Mouse (Mus musculus) midbrain, postnatal 0 days (tissue): ENCODE measurements around the gene Zfp607b. TPM values are rescaled to one million over a fixed set of nuclear protein-coding genes. Genes with fewer than 3 reads are reported as not detected.
A peak's percentile ranks its signal among the peaks of the same experiment; 100 is the strongest.

ENCODE experiments used
- ATAC-seq: fragments of 200-750 bp; cut with Nextera tagmentation; 2 replicates; pipeline ENCODE4 v1.8.0; 2017; ENCODE audit warnings: moderate number of reproducible peaks, mild to moderate bottlenecking, moderate TSS enrichment, moderate library complexity; ENCODE audit not compliant: low FRiP score
- DNase-seq: peaks from one replicate; pipeline ENCODE4 v3.0.0-alpha.2; 2015; ENCODE audit warnings: low spot score
- H3K27ac ChIP-seq: fragments of 300-500 bp; sonication (generic); 2 replicates; pipeline ENCODE4 v1.5.1; 2014; ENCODE audit warnings: low read depth, mild to moderate bottlenecking, low read length, mixed read lengths
- H3K27me3 ChIP-seq: fragments of 300-500 bp; sonication (generic); 2 replicates; pipeline ENCODE4 v1.6.1; 2014; ENCODE audit warnings: low read length, control low read depth, mixed read lengths; ENCODE audit not compliant: insufficient read depth
- H3K36me3 ChIP-seq: fragments of 300-500 bp; sonication (generic); 2 replicates; pipeline ENCODE4 v1.6.1; 2014; ENCODE audit warnings: low read length, control low read depth, mixed read lengths; ENCODE audit not compliant: insufficient read depth
- H3K4me1 ChIP-seq: fragments of 300-500 bp; sonication (generic); 2 replicates; pipeline ENCODE4 v1.6.1; 2014; ENCODE audit warnings: mild to moderate bottlenecking, control low read depth, antibody characterized with exemption, low read length, mixed read lengths; ENCODE audit not compliant: insufficient read depth
- H3K4me2 ChIP-seq: fragments of 300-500 bp; sonication (generic); 2 replicates; pipeline ENCODE4 v1.6.1; 2014; ENCODE audit warnings: low read depth, mild to moderate bottlenecking, low read length, mixed read lengths; ENCODE audit not compliant: poor library complexity, severe bottlenecking
- H3K4me3 ChIP-seq: fragments of 300-500 bp; sonication (generic); 2 replicates; pipeline ENCODE4 v1.5.1; 2014; ENCODE audit warnings: low read depth, mild to moderate bottlenecking, low read length, moderate library complexity
- H3K9ac ChIP-seq: fragments of 300-500 bp; sonication (generic); replicated peaks from 2 replicates; pipeline ENCODE4 v1.6.1; 2014; ENCODE audit warnings: mild to moderate bottlenecking, low read length, moderate library complexity, mixed read lengths; ENCODE audit not compliant: poor library complexity, severe bottlenecking
- H3K9me3 ChIP-seq: fragments of 300-500 bp; sonication (generic); 2 replicates; pipeline ENCODE4 v1.6.1; 2016; ENCODE audit warnings: low read length, control low read depth
- CTCF ChIP-seq: IDR thresholded peaks from 2 replicates; pipeline ENCODE4 v1.5.1; 2016; ENCODE audit warnings: antibody characterized with exemption, mild to moderate bottlenecking
- WGBS: fragments of 180-500 bp; shearing (Covaris S2); extraction: QIAGEN DNeasy Blood & Tissue Kit; methylation state at CpG from one replicate; pipeline ENCODE4 v1.1.7; 2014; 5-methylcytosine and 5-hydroxymethylcytosine counted together
- polyA plus RNA-seq: library from polyadenylated mRNA; unstranded; fragments of >200 nt; fragmentation: Nextera tagmentation; extraction: Ambion mirVana; gene quantifications from 2 replicates; pipeline ENCODE4 v1.2.1, GENCODE M21; 2015
- total RNA-seq: library from RNA; depleted of rRNA; stranded (reverse); fragments of >200 nt; gene quantifications from 2 replicates; pipeline ENCODE4 v1.2.3, GENCODE M21; 2014

The Zfp607b gene
- total and polyA plus RNA-seq, 2 experiments from 2014 or later, result 6.5 to 9.2 TPM

GRCm38 (mm10) chr7:27725566-27726538 lies 36.7 kb downstream of the Zfp607b start:
- H3K4me1 ChIP-seq, result no peaks in the 10 kb centered on the region
- no peaks in the 10 kb centered on the region for H3K36me3 ChIP-seq
- WGBS, result 39% methylated on average over 12 of the region's 12 CpGs
- ATAC-seq (peak; percentile 84), DNase-seq (peak; percentile 86)
- no peaks in the 10 kb centered on the region for H3K9me3 ChIP-seq
- 0 out of 2 replicates have a peak overlapping the region, but pooled peaks have one; percentile 42 for H3K9ac ChIP-seq
- H3K27ac ChIP-seq, result peak overlapping the region; percentile 68
- H3K27me3 ChIP-seq, result no peaks in the 10 kb centered on the region
- H3K4me3 ChIP-seq, result no peak overlapping the region
- TF ChIP-seq CTCF, result peak; percentile 82
- no peak overlapping the region; the same call in 1 of the 2 replicates for H3K4me2 ChIP-seq

- Histone ChIP-seq H3K27me3 (no peaks in the 10 kb centered on the region), H3K4me3 (no peak overlapping the region), H3K36me3 (no peaks in the 10 kb centered on the region), H3K27ac (no peak overlapping the region), H3K4me2 (no peak overlapping the region), H3K9me3 (no peaks in the 10 kb centered on the region), H3K4me1 (no peaks in the 10 kb centered on the region), H3K9ac (no peak overlapping the region)
- ATAC-seq, result no peak
- WGBS, result 39% methylated on average over 2 of the region's 2 CpGs
- DNase-seq, result no peak
- TF ChIP-seq CTCF, result no peak
Measured at GRCm38 (mm10) chr7:27727471-27727870, 38.3 kb downstream of the Zfp607b start.

- 1% methylated on average over 35 of the region's 35 CpGs for WGBS
- peak; percentile 95 for DNase-seq
- Histone ChIP-seq H3K27ac (peak within 1 kb of the TSS; percentile 99), H3K4me2 (peak within 1 kb of the TSS; percentile 58), H3K9me3 (no peaks in the 10 kb centered on the region), H3K27me3 (no peaks in the 10 kb centered on the region), H3K9ac (peak within 1 kb of the TSS; percentile 93), H3K4me3 (peak within 1 kb of the TSS; percentile 59), H3K36me3 (no peaks in the 10 kb centered on the region), H3K4me1 (peaks cover 19% of the 10 kb centered on the region)
- ATAC-seq, result peak; percentile 91
- peak; percentile 73 for TF ChIP-seq CTCF
Measured at GRCm38 (mm10) chr7:27731281-27731883, 42.2 kb downstream of the Zfp607b start, which contains the start of gene Zfp60. TSS of gene Zfp60 (plus strand) at chr7:27731389.

GRCm38 (mm10) chr7:27731946-27732345 lies 42.8 kb downstream of the Zfp607b start:
- H3K4me1 ChIP-seq, result peaks cover 19% of the 10 kb centered on the region
- ATAC-seq, result peak; percentile 58; the same call in 1 of the 2 replicates
- no peaks in the 10 kb centered on the region for H3K9me3 ChIP-seq
- peak overlapping the region; percentile 99 for H3K27ac ChIP-seq
- peak overlapping the region; percentile 58 for H3K4me2 ChIP-seq
- no peaks in the 10 kb centered on the region for H3K36me3 ChIP-seq
- H3K9ac ChIP-seq, result peak overlapping the region; percentile 93
- H3K27me3 ChIP-seq, result no peaks in the 10 kb centered on the region
- WGBS, result 1% methylated on average over 12 of the region's 12 CpGs
- H3K4me3 ChIP-seq, result peak overlapping the region; percentile 59
- DNase-seq, result peak; percentile 39
- TF ChIP-seq CTCF, result no peak

GRCm38 (mm10) chr7:27732508-27732907 lies 43.4 kb downstream of the Zfp607b start:
- peak overlapping the region; percentile 99 for H3K27ac ChIP-seq
- no peaks in the 10 kb centered on the region for H3K9me3 ChIP-seq
- no peak for TF ChIP-seq CTCF
- H3K4me3 ChIP-seq, result peak overlapping the region; percentile 59
- DNase-seq (no peak), ATAC-seq (no peak)
- H3K4me2 ChIP-seq, result peak overlapping the region; percentile 58
- H3K4me1 ChIP-seq, result peaks cover 19% of the 10 kb centered on the region
- peak overlapping the region; percentile 93 for H3K9ac ChIP-seq
- no peaks in the 10 kb centered on the region for H3K36me3 ChIP-seq
- WGBS, result 49% methylated on average over 6 of the region's 6 CpGs
- no peaks in the 10 kb centered on the region for H3K27me3 ChIP-seq
